Mouse (Mus musculus) lung, embryonic 16.5 days (tissue): ENCODE measurements around the gene Plscr3. TPM values are rescaled to one million over a fixed set of nuclear protein-coding genes. Genes with fewer than 3 reads are reported as not detected.

Source experiments
- ATAC-seq: fragments of 200-750 bp; cut with Nextera tagmentation; 2 replicates; pipeline ENCODE4 v1.8.0; 2017; ENCODE audit warnings: low read depth, mild to moderate bottlenecking, moderate library complexity
- H3K27ac ChIP-seq: fragments of 300-500 bp; sonication (generic); 2 replicates; pipeline ENCODE4 v1.5.1; 2014; ENCODE audit warnings: mild to moderate bottlenecking, control low read depth, low read length
- H3K27me3 ChIP-seq: fragments of 300-500 bp; sonication (generic); 2 replicates; pipeline ENCODE4 v1.6.1; 2014; ENCODE audit warnings: low read depth, low read length, mixed read lengths; ENCODE audit not compliant: control insufficient read depth, insufficient read depth
- H3K36me3 ChIP-seq: fragments of 300-500 bp; sonication (generic); 2 replicates; pipeline ENCODE4 v1.6.1; 2014; ENCODE audit warnings: low read length; ENCODE audit not compliant: control insufficient read depth, insufficient read depth
- H3K4me1 ChIP-seq: fragments of 300-500 bp; sonication (generic); replicated peaks from 2 replicates; pipeline ENCODE4 v1.6.1; 2014; ENCODE audit warnings: low read length, mixed read lengths; ENCODE audit not compliant: control insufficient read depth, insufficient read depth
- H3K4me2 ChIP-seq: fragments of 300-500 bp; sonication (generic); 2 replicates; pipeline ENCODE4 v1.6.1; 2014; ENCODE audit warnings: low read depth, low read length, control low read depth
- H3K4me3 ChIP-seq: fragments of 300-500 bp; sonication (generic); 2 replicates; pipeline ENCODE4 v1.5.1; 2014; ENCODE audit warnings: mild to moderate bottlenecking, low read length, control low read depth
- H3K9ac ChIP-seq: fragments of 300-500 bp; sonication (generic); 2 replicates; pipeline ENCODE4 v1.6.1; 2014; ENCODE audit warnings: low read length, control low read depth
- H3K9me3 ChIP-seq: fragments of 300-500 bp; sonication (generic); 2 replicates; pipeline ENCODE4 v1.6.1; 2016; ENCODE audit warnings: low read length; ENCODE audit not compliant: control insufficient read depth
- WGBS: fragments of 180-500 bp; shearing (Covaris S2); extraction: QIAGEN DNeasy Blood & Tissue Kit; methylation state at CpG from one replicate; pipeline ENCODE4 v1.1.7; 2014; 5-methylcytosine and 5-hydroxymethylcytosine counted together
- polyA plus RNA-seq: library from polyadenylated mRNA; unstranded; fragments of >200 nt; fragmentation: Nextera tagmentation; extraction: Ambion mirVana; gene quantifications from 2 replicates; pipeline ENCODE4 v1.2.1, GENCODE M21; 2015

The Plscr3 gene
- polyA plus RNA-seq, 1 experiment from 2014 or later: 137 TPM

GRCm38 (mm10) chr11:69803786-69804651, 42.2 kb upstream of the Plscr3 start:
- 2% methylated on average over 60 of the region's 60 CpGs for WGBS
- peak; percentile 72 for ATAC-seq
- peak overlapping the region; percentile 66 for H3K4me3 ChIP-seq
- peaks cover 3% of the 10 kb centered on the region; the same call in 1 of the 2 replicates for H3K9me3 ChIP-seq
- H3K27me3 ChIP-seq: peaks cover 31% of the 10 kb centered on the region
- H3K27ac ChIP-seq: peak overlapping the region; percentile 31; the same call in 1 of the 2 replicates
- peak overlapping the region; percentile 98 for H3K4me2 ChIP-seq
- H3K36me3 ChIP-seq: no peaks in the 10 kb centered on the region
- H3K9ac ChIP-seq: peak overlapping the region; percentile 75
- peaks cover 49% of the 10 kb centered on the region for H3K4me1 ChIP-seq

DNA sequence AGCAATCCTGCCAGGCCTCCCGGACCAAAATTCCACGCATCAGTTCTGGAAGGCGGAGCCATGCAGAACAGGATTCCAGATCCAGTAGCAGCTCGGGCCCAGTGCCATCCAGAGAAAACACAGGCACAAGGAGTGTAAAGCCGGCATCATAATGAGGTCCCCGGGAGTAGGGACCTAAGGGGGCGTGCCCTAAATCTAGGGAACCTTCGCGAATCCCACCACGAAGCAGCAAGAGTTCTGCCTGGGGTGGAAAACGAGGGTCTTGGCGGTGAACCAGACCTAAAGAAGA, 41.6 kb upstream of the Plscr3 start:
- H3K4me3 ChIP-seq: peak overlapping the region; percentile 66
- 8% methylated on average over 12 of the region's 12 CpGs for WGBS

GRCm38 (mm10) chr11:69804972-69805909, 40.9 kb upstream of the Plscr3 start, which contains the start of gene Tmem102:
Tmem102 (minus strand) TSS chr11:69805624.
- Histone ChIP-seq H3K36me3 (no peaks in the 10 kb centered on the region), H3K4me2 (peak within 1 kb of the TSS; percentile 98), H3K27me3 (peaks cover 30% of the 10 kb centered on the region), H3K9ac (peak within 1 kb of the TSS; percentile 75), H3K4me3 (peak within 1 kb of the TSS; percentile 66), H3K9me3 (peaks cover 3% of the 10 kb centered on the region; the same call in 1 of the 2 replicates), H3K27ac (no peak within 1 kb of the TSS), H3K4me1 (peaks cover 39% of the 10 kb centered on the region)
- WGBS: 10% methylated on average over 29 of the region's 29 CpGs
- no peak for ATAC-seq

More for the DNA sequence above, 41.6 kb upstream of the Plscr3 start:
- H3K27me3 ChIP-seq: peaks cover 31% of the 10 kb centered on the region
- ATAC-seq: no peak
- H3K4me1 ChIP-seq: peaks cover 45% of the 10 kb centered on the region
- peaks cover 3% of the 10 kb centered on the region; the same call in 1 of the 2 replicates for H3K9me3 ChIP-seq
- H3K36me3 ChIP-seq: no peaks in the 10 kb centered on the region
- H3K4me2 ChIP-seq: peak overlapping the region; percentile 98
- peak overlapping the region; percentile 75 for H3K9ac ChIP-seq
- no peak overlapping the region for H3K27ac ChIP-seq

GRCm38 (mm10) chr11:69806378-69806777, 39.8 kb upstream of the Plscr3 start:
- Histone ChIP-seq H3K9ac (no peak overlapping the region), H3K4me2 (no peak overlapping the region), H3K9me3 (peaks cover 3% of the 10 kb centered on the region; the same call in 1 of the 2 replicates), H3K27ac (no peak overlapping the region), H3K27me3 (peaks cover 28% of the 10 kb centered on the region), H3K36me3 (no peaks in the 10 kb centered on the region), H3K4me3 (no peak overlapping the region), H3K4me1 (peaks cover 28% of the 10 kb centered on the region)
- WGBS: 71% methylated on average over 4 of the region's 4 CpGs
- no peak for ATAC-seq

DNA sequence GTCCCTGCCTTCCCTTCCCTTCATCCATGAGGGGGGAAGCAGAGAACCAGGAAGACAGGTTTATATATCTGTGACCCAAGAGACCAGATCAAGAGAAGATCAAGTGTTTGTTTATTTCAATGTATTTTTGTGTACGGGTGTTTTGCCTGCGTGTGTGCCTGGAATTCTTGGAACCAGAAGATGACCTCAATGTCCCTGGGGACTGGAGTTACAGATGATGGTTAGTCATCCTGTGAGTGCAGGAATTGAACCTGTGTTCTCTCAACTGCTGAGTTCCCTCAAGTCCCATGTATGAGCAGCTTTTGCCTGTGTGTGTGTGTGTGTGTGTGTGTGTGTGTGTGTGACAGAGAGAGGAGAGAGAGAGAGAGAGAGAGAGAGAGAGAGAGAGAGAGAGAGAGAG, 38.5 kb upstream of the Plscr3 start:
- ATAC-seq: no peak
- Histone ChIP-seq H3K4me3 (no peak overlapping the region), H3K9me3 (peaks cover 3% of the 10 kb centered on the region; the same call in 1 of the 2 replicates), H3K4me1 (peaks cover 21% of the 10 kb centered on the region), H3K4me2 (no peak overlapping the region), H3K36me3 (no peaks in the 10 kb centered on the region), H3K27me3 (peaks cover 19% of the 10 kb centered on the region), H3K27ac (no peak overlapping the region), H3K9ac (no peak overlapping the region)
- WGBS: 67% methylated on average over 2 of the region's 2 CpGs

DNA sequence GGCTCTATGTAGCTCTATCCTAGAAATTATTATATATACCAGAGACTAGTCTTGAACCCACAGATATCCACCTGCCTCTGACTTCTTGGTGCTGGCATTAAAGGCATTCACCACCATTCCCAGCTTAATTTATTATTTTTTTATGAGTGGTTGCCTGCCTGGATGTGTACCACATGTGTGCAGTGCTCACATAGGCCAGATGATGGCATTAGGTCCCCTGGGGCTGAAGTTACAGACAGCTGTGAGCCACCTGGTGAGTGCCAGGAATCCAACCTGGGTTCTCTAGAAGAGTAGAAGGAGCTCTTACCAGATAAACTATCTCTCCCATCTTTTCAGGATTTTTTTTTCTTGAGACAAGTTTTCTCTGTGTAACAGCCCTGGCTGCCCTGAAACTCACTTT, 35.9 kb upstream of the Plscr3 start:
- no peaks in the 10 kb centered on the region for H3K4me1 ChIP-seq
- H3K27ac ChIP-seq: no peak overlapping the region
- no peaks in the 10 kb centered on the region for H3K36me3 ChIP-seq
- peaks cover 4% of the 10 kb centered on the region; the same call in 1 of the 2 replicates for H3K27me3 ChIP-seq
- peaks cover 3% of the 10 kb centered on the region; the same call in 1 of the 2 replicates for H3K9me3 ChIP-seq
- H3K4me2 ChIP-seq: no peak overlapping the region
- no peak for ATAC-seq
- H3K4me3 ChIP-seq: no peak overlapping the region
- H3K9ac ChIP-seq: no peak overlapping the region

DNA sequence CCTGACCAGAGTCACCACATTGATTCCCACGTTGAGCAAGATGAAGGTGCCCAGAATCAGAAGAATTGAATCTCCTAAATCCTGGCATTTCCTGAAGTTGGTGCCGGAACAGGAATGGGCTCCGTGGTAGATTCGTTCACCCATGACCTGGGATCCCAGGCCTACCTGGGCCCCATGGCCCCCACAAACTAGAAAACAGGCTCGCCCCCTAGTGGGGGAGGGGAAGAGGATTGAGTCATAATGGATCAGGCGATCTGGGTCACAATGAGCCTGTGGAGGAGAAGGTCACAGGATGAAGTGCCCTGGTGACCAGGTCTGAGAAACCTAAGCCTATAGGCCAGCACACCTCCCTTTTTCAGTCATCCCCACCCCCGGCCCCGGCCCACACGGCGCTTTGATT, 31.0 kb upstream of the Plscr3 start, which contains the start of gene Gm39566:
Gene Gm39566 (minus strand): TSS at position 144 of the 400 bp plus-strand sequence.
- ATAC-seq: no peak
- no peak within 1 kb of the TSS for H3K4me3 ChIP-seq
- H3K36me3 ChIP-seq: no peaks in the 10 kb centered on the region
- no peaks in the 10 kb centered on the region for H3K27me3 ChIP-seq
- H3K4me1 ChIP-seq: no peaks in the 10 kb centered on the region
- no peak within 1 kb of the TSS for H3K4me2 ChIP-seq
- H3K9ac ChIP-seq: no peak within 1 kb of the TSS
- no peak within 1 kb of the TSS for H3K27ac ChIP-seq
- WGBS: 65% methylated on average over 10 of the region's 10 CpGs
- 0 out of 2 replicates have a peak, but pooled peaks cover 2% of the 10 kb centered on the region for H3K9me3 ChIP-seq

DNA sequence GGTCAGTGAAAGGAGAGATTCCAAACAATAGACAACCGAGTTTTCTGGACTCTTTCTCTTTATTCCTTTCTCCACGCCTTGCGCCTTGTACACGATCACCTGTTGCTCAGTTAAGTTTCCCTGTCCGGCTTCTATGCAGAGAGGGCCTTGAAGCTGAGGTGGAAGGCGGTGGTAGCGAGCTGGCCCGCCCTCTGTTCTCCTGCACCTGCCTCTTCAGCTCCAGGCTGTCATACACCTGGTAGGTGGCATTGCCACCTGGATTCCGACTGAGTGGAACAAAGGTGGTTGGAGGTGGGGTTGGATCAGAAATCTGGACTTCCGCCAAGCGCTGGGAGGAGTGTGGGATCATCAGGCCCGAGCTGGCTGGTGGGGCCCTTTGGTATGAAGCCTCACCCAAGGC, 29.7 kb upstream of the Plscr3 start:
- Histone ChIP-seq H3K9ac (no peak overlapping the region), H3K4me1 (no peaks in the 10 kb centered on the region), H3K27ac (no peak overlapping the region), H3K36me3 (no peaks in the 10 kb centered on the region), H3K9me3 (0 out of 2 replicates have a peak, but pooled peaks cover 2% of the 10 kb centered on the region), H3K4me3 (no peak overlapping the region), H3K27me3 (no peaks in the 10 kb centered on the region), H3K4me2 (no peak overlapping the region)
- WGBS: 85% methylated on average over 12 of the region's 12 CpGs
- ATAC-seq: no peak

- H3K27me3 ChIP-seq: no peaks in the 10 kb centered on the region
- no peak within 1 kb of the TSS for H3K4me3 ChIP-seq
- no peak within 1 kb of the TSS for H3K27ac ChIP-seq
- 69% methylated on average over 2 of the region's 2 CpGs for WGBS
- no peaks in the 10 kb centered on the region for H3K36me3 ChIP-seq
- H3K4me2 ChIP-seq: no peak within 1 kb of the TSS
- no peaks in the 10 kb centered on the region for H3K4me1 ChIP-seq
- ATAC-seq: no peak
- no peak within 1 kb of the TSS for H3K9ac ChIP-seq
- 0 out of 2 replicates have a peak, but pooled peaks cover 2% of the 10 kb centered on the region for H3K9me3 ChIP-seq
Measured at GRCm38 (mm10) chr11:69818365-69818764, 27.8 kb upstream of the Plscr3 start, which contains the start of gene Spem2. Spem2 (minus strand) TSS chr11:69818465.
